In the genomic region with DNA sequence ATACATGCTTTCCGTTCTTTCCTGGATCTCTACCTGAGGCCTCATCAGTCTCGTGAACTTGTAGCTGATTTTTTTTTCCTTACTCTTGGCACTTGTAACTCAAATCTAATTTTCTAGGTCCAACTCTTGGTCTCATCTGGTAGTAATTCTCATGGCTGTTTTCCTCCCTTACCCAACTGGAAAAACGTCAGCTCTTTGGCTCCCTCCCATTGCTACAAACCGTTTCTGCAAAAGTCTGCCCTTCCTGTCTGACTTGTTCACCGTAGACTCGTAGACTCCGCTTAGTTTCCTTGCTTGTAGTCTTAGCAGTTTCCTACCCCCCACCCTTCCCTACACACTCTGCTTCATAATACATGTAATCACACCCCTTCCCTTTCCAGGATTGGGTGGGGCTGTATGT, we compare ENCODE assay signal across 23 mouse cellular contexts. TPM values are rescaled to one million over a fixed set of nuclear protein-coding genes. Genes with fewer than 3 reads are reported as not detected.
DNase-seq lines count a peak whose midpoint lies in the region; ATAC-seq and TF ChIP-seq lines count a peak whose summit lies in the region.
"Had no signal": no experiment of that assay in that cellular context is flagged by ENCODE, and none has a peak within 500 bp of the region (broad histone marks: within the 10 kb centered on the region; RNA-seq: fewer than 3 reads in every experiment).

No protein-coding gene starts in this region.

- no peak for TF ChIP-seq EP300 in stomach, postnatal 0 days (optimal IDR thresholded peaks at IDR 0.05)

- no peak overlapping the region for H3K9ac ChIP-seq in embryonic facial prominence, embryonic 13.5 days
- H3K9ac ChIP-seq in limb, embryonic 14.5 days (ENCODE audit: low read depth, low read length, severe bottlenecking), result no peak overlapping the region
- no peak overlapping the region for H3K9ac ChIP-seq in stomach, postnatal 0 days (ENCODE audit: low read length)
- H3K9ac ChIP-seq: forebrain, embryonic 15.5 days; heart, embryonic 13.5 days; hindbrain, embryonic 12.5 days had no signal

- no peak for DNase-seq in embryonic facial prominence, embryonic 10.5 days (ENCODE audit: low spot score)
- peak; percentile 64 for DNase-seq in limb, embryonic 14.5 days (ENCODE audit: low spot score)
- DNase-seq in limb, embryonic 10.5 days (ENCODE audit: low spot score), result no peak
- DNase-seq in gastrocnemius, postnatal 14 days, result peak; percentile 28
- DNase-seq in stomach, postnatal 0 days (ENCODE audit: low spot score), result no peak
- no peak for DNase-seq in frontal cortex, adult 2 months (ENCODE audit: extremely low spot score in 1 of 2, low spot score in 1 of 2)
- DNase-seq: adrenal gland, postnatal 14 days; B cell, adult 2 months; cerebellum, adult 11-12 months; cerebellum, adult 9-10 months; cerebellum, postnatal 25 days; heart, postnatal 4 days had no signal

- peaks cover 7% of the 10 kb centered on the region; the same call in 1 of the 2 replicates for H3K4me1 ChIP-seq in embryonic facial prominence, embryonic 13.5 days
- H3K4me1 ChIP-seq in embryonic facial prominence, embryonic 10.5 days, result no peaks in the 10 kb centered on the region
- no peaks in the 10 kb centered on the region for H3K4me1 ChIP-seq in limb, embryonic 14.5 days (ENCODE audit: control insufficient read depth, insufficient read depth, low read length)
- H3K4me1 ChIP-seq in limb, embryonic 10.5 days, result no peaks in the 10 kb centered on the region
- no peaks in the 10 kb centered on the region for H3K4me1 ChIP-seq in stomach, postnatal 0 days (replicated peaks; ENCODE audit: control insufficient read depth, insufficient read depth)
- H3K4me1 ChIP-seq: forebrain, embryonic 15.5 days; heart, embryonic 13.5 days; hindbrain, embryonic 12.5 days had no signal

- H3K27ac ChIP-seq in embryonic facial prominence, embryonic 13.5 days, result peak overlapping the region; percentile 48
- no peak overlapping the region for H3K27ac ChIP-seq in embryonic facial prominence, embryonic 10.5 days (replicated peaks)
- no peak overlapping the region for H3K27ac ChIP-seq in limb, embryonic 14.5 days (replicated peaks; ENCODE audit: low read depth, low read length)
- no peak overlapping the region for H3K27ac ChIP-seq in limb, embryonic 10.5 days
- no peak overlapping the region for H3K27ac ChIP-seq in stomach, postnatal 0 days (replicated peaks)
- H3K27ac ChIP-seq: forebrain, embryonic 15.5 days; heart, embryonic 13.5 days; hindbrain, embryonic 12.5 days had no signal

- TF ChIP-seq CTCF in stomach, postnatal 0 days (IDR thresholded peaks at IDR 0.05; ENCODE audit: low read depth), result no peak

- H3K9me3 ChIP-seq in embryonic facial prominence, embryonic 13.5 days, result no peaks in the 10 kb centered on the region
- no peaks in the 10 kb centered on the region for H3K9me3 ChIP-seq in embryonic facial prominence, embryonic 10.5 days
- H3K9me3 ChIP-seq in limb, embryonic 14.5 days (ENCODE audit: control insufficient read depth, low read length), result no peaks in the 10 kb centered on the region
- H3K9me3 ChIP-seq in limb, embryonic 10.5 days (replicated peaks), result no peaks in the 10 kb centered on the region
- H3K9me3 ChIP-seq in stomach, postnatal 0 days (ENCODE audit: control insufficient read depth, low read length), result no peaks in the 10 kb centered on the region
- H3K9me3 ChIP-seq: forebrain, embryonic 15.5 days; heart, embryonic 13.5 days; hindbrain, embryonic 12.5 days had no signal

- H3K36me3 ChIP-seq in embryonic facial prominence, embryonic 13.5 days, result no peaks in the 10 kb centered on the region
- no peaks in the 10 kb centered on the region for H3K36me3 ChIP-seq in embryonic facial prominence, embryonic 10.5 days (replicated peaks)
- H3K36me3 ChIP-seq in limb, embryonic 14.5 days (ENCODE audit: control insufficient read depth, insufficient read depth, low read length), result peaks cover 2% of the 10 kb centered on the region; the same call in 1 of the 2 replicates
- 0 out of 2 replicates have a peak, but pooled peaks cover 6% of the 10 kb centered on the region for H3K36me3 ChIP-seq in limb, embryonic 10.5 days
- H3K36me3 ChIP-seq in stomach, postnatal 0 days (ENCODE audit: control insufficient read depth, insufficient read depth, low read length), result no peaks in the 10 kb centered on the region
- H3K36me3 ChIP-seq: forebrain, embryonic 15.5 days; G1E; heart, embryonic 13.5 days; hindbrain, embryonic 12.5 days had no signal

- 36% methylated on average over 7 of the region's 7 CpGs for WGBS in embryonic facial prominence, embryonic 13.5 days
- WGBS in embryonic facial prominence, embryonic 10.5 days, result 84% methylated on average over 7 of the region's 7 CpGs
- WGBS in limb, embryonic 14.5 days, result 44% methylated on average over 7 of the region's 7 CpGs
- WGBS in limb, embryonic 10.5 days, result 91% methylated on average over 7 of the region's 7 CpGs
- 66% methylated on average over 7 of the region's 7 CpGs for WGBS in stomach, postnatal 0 days

- intact Hi-C loops in gastrocnemius, postnatal 14 days (cut with DNase I; ENCODE audit: low total_unique reads), result no loop called here

- no peaks in the 10 kb centered on the region for H3K27me3 ChIP-seq in embryonic facial prominence, embryonic 13.5 days
- no peaks in the 10 kb centered on the region for H3K27me3 ChIP-seq in embryonic facial prominence, embryonic 10.5 days (replicated peaks; ENCODE audit: low read depth, poor library complexity, severe bottlenecking)
- no peaks in the 10 kb centered on the region for H3K27me3 ChIP-seq in limb, embryonic 14.5 days (ENCODE audit: control insufficient read depth, insufficient read depth, low read length)
- H3K27me3 ChIP-seq in limb, embryonic 10.5 days (ENCODE audit: low read depth, poor library complexity, severe bottlenecking), result no peaks in the 10 kb centered on the region
- no peaks in the 10 kb centered on the region for H3K27me3 ChIP-seq in stomach, postnatal 0 days (ENCODE audit: control insufficient read depth, insufficient read depth, low read length)
- H3K27me3 ChIP-seq: forebrain, embryonic 15.5 days; heart, embryonic 13.5 days; hindbrain, embryonic 12.5 days had no signal

- H3K4me2 ChIP-seq in embryonic facial prominence, embryonic 13.5 days, result no peak overlapping the region
- H3K4me2 ChIP-seq in limb, embryonic 14.5 days (replicated peaks; ENCODE audit: low read depth, low read length, severe bottlenecking), result no peak overlapping the region
- no peak overlapping the region for H3K4me2 ChIP-seq in stomach, postnatal 0 days (replicated peaks; ENCODE audit: low read depth)
- H3K4me2 ChIP-seq: forebrain, embryonic 15.5 days; heart, embryonic 13.5 days; hindbrain, embryonic 12.5 days had no signal

- no peak overlapping the region for H3K4me3 ChIP-seq in embryonic facial prominence, embryonic 13.5 days
- no peak overlapping the region for H3K4me3 ChIP-seq in embryonic facial prominence, embryonic 10.5 days
- H3K4me3 ChIP-seq in limb, embryonic 14.5 days (replicated peaks; ENCODE audit: low read length), result no peak overlapping the region
- no peak overlapping the region for H3K4me3 ChIP-seq in limb, embryonic 10.5 days
- H3K4me3 ChIP-seq in stomach, postnatal 0 days (ENCODE audit: low read depth, low read length), result no peak overlapping the region
- H3K4me3 ChIP-seq: forebrain, embryonic 15.5 days; heart, embryonic 13.5 days; hindbrain, embryonic 12.5 days had no signal

- TF ChIP-seq POLR2A in limb, embryonic 14.5 days (IDR thresholded peaks at IDR 0.05; ENCODE audit: borderline replicate concordance, extremely low read depth, insufficient read depth, insufficient read length), result no peak

- ATAC-seq in embryonic facial prominence, embryonic 13.5 days (ENCODE audit: insufficient number of reproducible peaks, insufficient read depth, low FRiP score, low TSS enrichment, low read depth), result no peak
- ATAC-seq in limb, embryonic 14.5 days (ENCODE audit: low FRiP score, low read depth), result no peak
- no peak for ATAC-seq in stomach, postnatal 0 days (ENCODE audit: low FRiP score, low TSS enrichment)
- ATAC-seq: CD4-positive, CD25-positive, alpha-beta regulatory T cell, adult 4 months; forebrain, embryonic 15.5 days; hindbrain, embryonic 16.5 days; inflammation-experienced regulatory T-cells, adult 6 months had no signal

RNA-seq across cellular contexts. Expression of gene Capns2, which starts 12.2 kb away (rescaled TPM):
- 6.2 and 9.4 TPM in 2 replicates for polyA plus RNA-seq in embryonic facial prominence, embryonic 13.5 days (2015; fragmentation: Nextera tagmentation; extraction: Ambion mirVana)
- polyA plus RNA-seq in embryonic facial prominence, embryonic 10.5 days (2016; fragmentation: Nextera tagmentation; extraction: Ambion mirVana), result 0.25 TPM in 1 of 2 replicates, not detected in the other
- 23.8 and 34.3 TPM in 2 replicates for polyA plus RNA-seq in limb, embryonic 14.5 days (2012; rRNA removed)
- 35.8 and 52.5 TPM in 2 replicates for polyA plus RNA-seq in limb, embryonic 14.5 days (2014; fragmentation: Nextera tagmentation; extraction: Ambion mirVana)
- 0.43 and 0.49 TPM in 2 replicates for polyA plus RNA-seq in limb, embryonic 10.5 days (2016; fragmentation: Nextera tagmentation; extraction: Ambion mirVana)
- total RNA-seq in gastrocnemius, postnatal 14 days (2021), result not detected
- 48.8 and 52.8 TPM in 2 replicates for polyA plus RNA-seq in stomach, postnatal 0 days (2015; fragmentation: Nextera tagmentation; extraction: Ambion mirVana)
- 0.64 and 0.76 TPM in 2 replicates for polyA plus RNA-seq in frontal cortex, adult 2 months (2012; rRNA removed)
- total RNA-seq: adrenal gland, postnatal 14 days; G1E had no signal
- polyA plus RNA-seq: CD4-positive, CD25-positive, alpha-beta regulatory T cell, adult 4 months; forebrain, embryonic 11.5 days; G1E; inflammation-experienced regulatory T-cells, adult 6 months had no signal

RNA-seq across cellular contexts. Expression of gene Slc6a2, which starts 46.5 kb away (rescaled TPM):
- polyA plus RNA-seq in embryonic facial prominence, embryonic 13.5 days (2015; fragmentation: Nextera tagmentation; extraction: Ambion mirVana), result 0.74 and 0.87 TPM in 2 replicates
- 0.02 and 0.11 TPM in 2 replicates for polyA plus RNA-seq in embryonic facial prominence, embryonic 10.5 days (2016; fragmentation: Nextera tagmentation; extraction: Ambion mirVana)
- polyA plus RNA-seq in limb, embryonic 14.5 days (2012; rRNA removed), result 0.23 and 0.28 TPM in 2 replicates
- polyA plus RNA-seq in limb, embryonic 14.5 days (2014; fragmentation: Nextera tagmentation; extraction: Ambion mirVana), result 0.18 and 0.22 TPM in 2 replicates
- polyA plus RNA-seq in limb, embryonic 10.5 days (2016; fragmentation: Nextera tagmentation; extraction: Ambion mirVana), result 0.13 and 0.15 TPM in 2 replicates
- under 1 TPM; 0.11 to 0.49 TPM for total RNA-seq in gastrocnemius, postnatal 14 days (2021)
- polyA plus RNA-seq in stomach, postnatal 0 days (2015; fragmentation: Nextera tagmentation; extraction: Ambion mirVana), result 0.07 and 0.13 TPM in 2 replicates
- 0.02 and 0.08 TPM in 2 replicates for polyA plus RNA-seq in frontal cortex, adult 2 months (2012; rRNA removed)
- total RNA-seq: granulocyte monocyte progenitor cell, adult 5-6 weeks had no signal
- polyA plus RNA-seq: CD4-positive, CD25-positive, alpha-beta regulatory T cell, adult 4 months; forebrain, embryonic 11.5 days; G1E; heart, postnatal 0 days; inflammation-experienced regulatory T-cells, adult 6 months had no signal

RNA-seq across cellular contexts. Expression of gene Lpcat2, which starts 58.3 kb away (rescaled TPM):
- polyA plus RNA-seq in embryonic facial prominence, embryonic 13.5 days (2015; fragmentation: Nextera tagmentation; extraction: Ambion mirVana), result 8.5 and 9.4 TPM in 2 replicates
- 3.1 and 4.3 TPM in 2 replicates for polyA plus RNA-seq in embryonic facial prominence, embryonic 10.5 days (2016; fragmentation: Nextera tagmentation; extraction: Ambion mirVana)
- 10.6 and 11.2 TPM in 2 replicates for polyA plus RNA-seq in limb, embryonic 14.5 days (2012; rRNA removed)
- 13.7 and 14.7 TPM in 2 replicates for polyA plus RNA-seq in limb, embryonic 14.5 days (2014; fragmentation: Nextera tagmentation; extraction: Ambion mirVana)
- 6.0 and 7.8 TPM in 2 replicates for polyA plus RNA-seq in limb, embryonic 10.5 days (2016; fragmentation: Nextera tagmentation; extraction: Ambion mirVana)
- 1 to 10 TPM in 1 of 2 experiments, under 1 TPM in 1; 0.42 to 1.3 TPM for total RNA-seq in gastrocnemius, postnatal 14 days (2021)
- 13.6 and 15.4 TPM in 2 replicates for polyA plus RNA-seq in stomach, postnatal 0 days (2015; fragmentation: Nextera tagmentation; extraction: Ambion mirVana)
- 12.6 and 17.2 TPM in 2 replicates for polyA plus RNA-seq in frontal cortex, adult 2 months (2012; rRNA removed)
- polyA plus RNA-seq: G1E had no signal

Comparison
In these comparisons a context has a peak if more than half of its experiments do, and no peak if none do; other contexts are left out.
1. DNase-seq: peak in limb, embryonic 14.5 days (single experiment) and gastrocnemius, postnatal 14 days (single experiment); none in embryonic facial prominence, embryonic 10.5 days (single experiment), limb, embryonic 10.5 days (single experiment), stomach, postnatal 0 days (single experiment) and frontal cortex, adult 2 months (0 of 2).